Mouse (Mus musculus) adrenal gland, adult 8-10 months (tissue): Measurements from ENCODE around the gene Nos3. TPM values are rescaled to one million over a fixed set of nuclear protein-coding genes. Genes with fewer than 3 reads are reported as not detected.
"Not testable (repeated sequence)": the region's sequence is repeated elsewhere in the genome, so short reads cannot be mapped to it uniquely, and the experiment has no call there.

ENCODE experiments used
- DNase-seq: peaks from one replicate; pipeline ENCODE4 v3.0.0; 2022
- total RNA-seq, 4 experiments: library from RNA; stranded (reverse); gene quantifications; 2 replicates each; pipeline ENCODE4 v1.2.4; 2022

The Nos3 gene
- total RNA-seq, 4 experiments from 2014 or later: 6.5 to 11.2 (median 9.1) TPM

DNA sequence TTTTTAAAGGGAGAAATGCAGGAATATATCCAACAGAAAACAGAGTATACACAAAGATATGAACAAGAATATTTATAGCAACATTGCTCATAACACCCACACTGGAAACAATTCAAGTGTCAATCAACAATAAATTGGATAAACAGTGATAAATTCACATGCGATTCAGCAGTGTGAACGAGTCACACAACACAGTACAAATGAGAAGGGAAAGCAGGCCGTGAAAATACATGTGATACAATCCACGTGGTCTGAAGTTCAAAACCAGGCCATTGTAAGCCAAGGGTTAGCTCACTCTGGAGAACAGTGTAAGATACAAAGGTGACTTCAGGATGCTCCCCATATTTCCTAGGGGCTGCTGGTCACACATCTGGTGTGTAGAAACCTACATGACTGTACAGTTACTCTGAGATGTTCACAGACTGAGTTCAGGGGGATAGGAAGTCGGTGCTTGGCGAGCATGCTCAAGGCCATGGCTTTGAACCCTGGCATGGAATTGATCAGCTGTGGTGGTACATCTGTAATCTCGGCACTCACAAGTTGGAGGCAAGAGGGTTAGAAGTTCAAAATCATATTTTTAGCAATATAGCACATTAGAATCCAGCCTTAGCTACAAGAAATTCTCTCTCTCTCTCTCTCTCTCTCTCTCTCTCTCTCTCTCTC is 10.2 kb downstream of the Nos3 start:
- DNase-seq: no peak

DNA sequence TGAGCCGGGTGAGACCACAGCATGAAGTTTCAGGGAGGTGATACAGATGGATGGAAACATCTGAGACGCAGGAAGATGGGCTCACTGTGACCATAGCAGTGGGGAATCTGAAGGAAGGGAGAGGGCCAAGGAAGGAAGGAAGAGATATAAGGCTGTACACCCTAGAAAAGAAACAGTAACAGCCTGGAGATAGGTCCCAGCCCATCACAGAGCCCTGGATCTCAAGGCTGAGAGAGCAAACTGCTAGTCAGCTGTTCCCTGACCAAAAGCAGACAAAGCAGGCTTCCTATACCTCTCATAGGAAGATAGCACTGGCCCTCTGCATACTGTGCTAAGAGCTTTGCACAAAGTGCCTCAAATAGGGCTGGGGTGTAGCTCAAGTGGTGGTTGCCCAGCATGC is 14.1 kb downstream of the Nos3 start:
- DNase-seq: no peak

DNA sequence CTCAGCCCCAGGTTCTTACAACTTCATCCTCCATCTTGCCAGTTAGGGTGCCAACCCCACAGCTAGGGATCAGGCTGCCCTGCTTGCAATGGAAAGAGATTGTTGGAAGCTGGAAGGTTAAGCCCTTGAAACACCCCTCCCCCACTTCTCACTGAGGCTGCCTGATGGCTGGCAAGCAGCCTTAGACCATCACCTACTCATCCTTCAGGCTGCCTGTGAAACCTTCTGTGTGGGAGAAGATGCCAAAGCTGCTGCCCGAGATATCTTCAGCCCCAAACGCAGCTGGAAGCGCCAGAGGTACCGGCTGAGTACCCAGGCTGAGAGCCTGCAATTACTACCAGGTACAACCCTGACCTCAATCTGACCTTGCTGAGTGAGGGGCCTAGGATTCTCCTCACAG is 14.9 kb downstream of the Nos3 start:
- DNase-seq: no peak

DNA sequence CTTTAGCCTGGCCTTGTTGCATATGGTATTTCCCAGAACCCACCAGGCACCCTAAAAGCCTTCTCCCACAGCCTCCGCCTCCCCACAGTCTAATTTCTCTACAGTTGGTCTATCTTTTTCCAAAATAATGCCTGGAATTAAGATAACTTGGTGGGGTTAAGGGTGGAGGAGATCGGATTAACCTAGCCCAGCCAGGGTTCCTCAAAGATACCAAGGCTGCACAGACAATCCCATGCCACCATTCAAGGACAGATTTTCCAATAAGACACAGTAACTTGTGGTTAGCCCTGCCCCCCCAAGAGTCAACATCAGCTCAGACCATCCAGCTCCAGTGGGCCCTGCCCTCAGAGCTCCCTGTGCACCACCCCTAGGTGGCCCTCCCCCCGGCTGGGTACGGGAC is 15.9 kb downstream of the Nos3 start:
- no peak for DNase-seq

DNA sequence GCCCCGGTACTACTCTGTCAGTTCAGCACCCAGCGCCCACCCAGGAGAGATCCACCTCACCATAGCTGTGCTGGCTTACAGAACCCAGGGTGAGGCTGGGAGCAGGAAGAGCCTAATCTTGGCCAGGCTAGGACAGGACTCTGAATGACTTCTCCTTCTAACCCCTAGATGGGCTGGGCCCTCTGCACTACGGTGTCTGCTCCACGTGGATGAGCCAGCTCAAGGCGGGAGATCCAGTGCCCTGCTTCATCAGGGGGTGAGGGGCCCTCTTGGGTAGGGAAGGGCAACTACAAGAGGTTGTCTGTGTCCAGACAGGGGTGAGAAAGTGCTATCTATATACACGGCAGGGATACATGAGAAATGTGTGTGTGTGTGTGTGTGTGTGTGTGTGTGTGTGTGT is 16.9 kb downstream of the Nos3 start:
- no peak for DNase-seq

DNA sequence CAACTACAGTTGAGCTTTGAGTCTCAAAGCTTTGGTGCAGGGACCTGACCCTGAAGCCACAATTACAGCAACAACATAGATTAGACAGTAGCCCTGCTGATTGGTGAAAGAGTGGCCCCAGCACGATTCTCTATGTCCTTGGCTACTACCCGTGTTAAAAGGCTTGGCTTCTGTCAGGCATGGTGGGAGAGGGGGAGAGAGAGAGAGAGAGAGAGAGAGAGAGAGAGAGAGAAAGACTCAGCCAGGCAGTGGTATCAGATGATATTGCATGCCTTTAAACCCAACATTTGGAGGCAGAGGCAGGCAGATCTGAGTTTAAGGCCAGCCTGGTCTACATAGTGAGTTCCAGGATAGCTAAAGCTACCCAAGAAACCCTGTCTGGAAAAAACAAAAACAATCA is 17.4 kb downstream of the Nos3 start:
- DNase-seq: no peak

DNA sequence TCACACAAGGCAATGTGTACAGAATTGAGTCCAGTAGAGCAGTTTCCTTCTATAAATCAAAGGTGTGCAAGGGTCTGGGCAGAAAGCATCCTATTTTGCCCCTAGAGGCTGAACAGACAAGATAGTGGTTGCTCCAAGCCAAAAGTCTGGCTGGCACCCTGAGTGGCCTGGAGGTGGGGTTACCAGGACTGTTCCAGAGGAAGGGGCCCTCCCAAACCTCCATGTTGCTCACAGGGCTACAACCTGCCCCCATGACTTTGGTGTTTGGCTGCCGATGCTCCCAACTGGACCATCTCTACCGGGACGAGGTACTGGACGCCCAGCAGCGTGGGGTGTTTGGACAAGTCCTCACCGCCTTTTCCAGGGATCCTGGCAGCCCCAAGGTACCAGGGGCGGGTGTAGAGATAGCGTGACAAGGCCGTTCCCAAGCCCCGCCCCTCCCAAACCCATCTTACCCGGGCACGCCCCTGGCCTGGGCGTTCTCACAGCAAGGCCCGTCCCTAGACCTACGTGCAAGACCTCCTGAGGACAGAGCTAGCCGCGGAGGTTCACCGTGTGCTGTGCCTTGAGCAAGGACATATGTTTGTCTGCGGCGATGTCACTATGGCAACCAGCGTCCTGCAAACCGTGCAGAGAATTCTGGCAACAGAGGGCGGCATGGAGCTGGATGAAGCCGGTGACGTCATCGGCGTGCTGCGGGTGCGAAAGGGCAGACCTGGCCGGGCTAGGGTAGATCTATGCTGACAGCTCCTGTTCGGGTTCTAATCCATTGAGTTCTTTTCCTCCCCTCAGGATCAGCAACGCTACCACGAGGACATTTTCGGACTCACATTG is 18.6 kb downstream of the Nos3 start:
- peak; percentile 94 for DNase-seq

DNA sequence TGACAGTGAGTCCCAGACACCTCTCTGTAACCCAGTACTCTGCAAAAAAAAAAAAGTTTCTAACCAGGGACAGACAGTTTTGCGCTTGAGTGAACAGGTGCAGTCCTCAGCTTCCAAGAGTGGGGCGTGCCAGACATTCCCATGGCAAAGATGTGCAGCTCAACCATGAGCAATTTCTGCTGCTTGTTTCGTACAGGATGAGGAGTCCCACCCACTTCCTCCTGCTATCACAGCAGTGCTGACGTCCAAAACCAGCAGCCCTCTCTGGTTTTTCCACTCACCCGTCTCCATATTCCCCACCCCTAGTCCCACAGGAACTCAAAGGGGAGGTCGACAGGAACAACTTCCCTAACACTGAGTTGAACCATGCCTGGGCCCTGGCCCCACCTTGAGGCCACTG is 19.8 kb downstream of the Nos3 start:
- DNase-seq: no peak

DNA sequence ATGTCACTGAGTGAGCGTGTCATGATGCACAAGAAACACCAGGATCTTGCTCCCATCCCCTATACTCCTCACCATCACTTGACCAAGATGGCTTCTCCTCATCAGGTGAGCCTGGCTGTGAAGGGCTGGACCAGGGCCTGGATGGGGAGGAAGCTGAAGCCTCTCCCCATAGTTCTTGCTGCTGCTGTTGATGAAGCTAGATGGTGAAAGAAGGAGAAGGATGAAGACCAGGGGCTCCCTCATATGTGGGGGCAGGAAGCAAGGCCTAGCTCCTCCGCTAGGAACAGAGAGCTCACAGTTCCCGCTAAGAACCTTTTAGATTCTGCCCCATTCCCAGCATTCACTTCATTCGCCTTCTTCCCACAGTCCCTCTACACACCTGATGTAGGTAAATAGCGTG is 20.8 kb downstream of the Nos3 start:
- no peak for DNase-seq

DNA sequence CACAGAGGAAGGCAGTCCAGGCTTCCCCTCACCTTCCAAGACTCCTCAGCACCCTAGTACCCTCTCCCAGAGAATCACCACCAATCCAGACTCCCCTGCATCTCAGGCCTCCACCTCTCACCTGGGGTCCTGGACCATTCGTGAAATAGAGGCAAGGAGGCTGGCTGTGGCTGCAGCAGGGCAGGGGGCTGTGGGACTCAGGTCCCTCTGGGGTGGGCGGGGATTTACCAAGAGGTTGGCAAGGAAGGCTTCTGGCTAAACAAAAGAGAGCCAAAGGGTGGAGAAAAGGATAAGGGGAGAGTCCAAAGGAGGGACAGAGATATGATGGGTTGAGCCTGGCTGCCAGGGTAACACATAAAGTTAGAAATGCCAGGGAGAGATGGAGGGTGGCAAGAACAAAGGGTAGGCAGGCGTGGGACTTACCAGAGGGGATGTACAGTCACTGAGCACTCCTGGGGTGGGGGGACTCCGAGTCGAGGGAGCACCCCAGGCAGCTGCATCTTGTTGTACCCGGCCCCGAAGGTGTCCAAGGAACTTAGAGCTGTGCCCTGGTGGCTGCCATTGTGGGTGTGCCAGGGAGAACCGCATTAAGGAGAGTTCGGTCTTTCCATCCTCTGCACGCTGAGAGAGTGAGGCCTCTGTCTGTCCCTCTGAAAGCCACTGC is 21.4 kb downstream of the Nos3 start:
- no peak for DNase-seq

DNA sequence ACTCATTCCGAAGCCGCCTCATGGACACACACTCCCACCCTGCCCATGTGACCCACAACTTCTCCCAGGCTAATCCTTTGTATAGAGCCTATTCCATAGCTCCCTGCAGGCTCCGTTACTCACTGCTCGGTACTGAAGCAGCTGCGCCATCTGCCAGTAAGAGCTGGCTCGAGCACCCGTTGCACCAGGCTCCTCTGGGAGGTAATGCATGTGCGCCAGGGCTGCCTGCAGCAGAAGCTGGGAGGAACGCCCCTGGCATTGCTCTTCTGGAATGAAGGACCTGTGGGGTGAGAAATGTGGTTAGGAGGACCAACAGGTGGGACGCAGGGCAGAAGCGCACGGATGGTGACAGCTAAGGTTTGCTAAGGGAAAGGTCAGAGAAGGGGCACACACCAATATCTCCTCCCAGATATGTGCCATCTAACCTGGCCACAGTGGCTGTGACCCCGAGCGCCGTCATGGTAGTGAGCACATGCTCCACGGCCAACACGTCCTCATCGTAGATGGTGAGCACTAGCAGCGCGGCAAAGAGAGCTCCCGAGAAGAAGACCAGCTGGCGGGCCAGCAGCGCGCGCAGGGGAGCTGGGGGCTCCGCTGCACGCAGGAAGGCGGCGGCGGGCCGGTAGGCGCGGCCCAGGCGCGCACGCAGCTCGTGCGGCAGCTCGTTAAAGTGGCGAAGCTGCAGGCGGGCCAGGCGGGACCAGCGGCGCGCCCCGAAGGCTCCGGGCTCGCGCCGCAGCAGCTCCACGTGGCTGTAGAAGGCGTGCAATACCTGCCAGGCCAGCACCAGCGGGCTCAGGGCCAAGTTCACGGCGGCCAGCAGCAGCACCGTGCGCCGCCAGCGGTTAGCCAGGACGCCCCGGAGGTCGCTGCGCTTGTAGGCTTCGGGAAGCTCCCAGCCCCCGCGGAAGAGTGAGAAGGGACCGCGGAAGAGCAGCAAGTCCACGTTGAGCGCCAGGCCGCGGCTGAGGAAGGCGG is 22.9 kb downstream of the Nos3 start:
- DNase-seq: peak; percentile 37

DNA sequence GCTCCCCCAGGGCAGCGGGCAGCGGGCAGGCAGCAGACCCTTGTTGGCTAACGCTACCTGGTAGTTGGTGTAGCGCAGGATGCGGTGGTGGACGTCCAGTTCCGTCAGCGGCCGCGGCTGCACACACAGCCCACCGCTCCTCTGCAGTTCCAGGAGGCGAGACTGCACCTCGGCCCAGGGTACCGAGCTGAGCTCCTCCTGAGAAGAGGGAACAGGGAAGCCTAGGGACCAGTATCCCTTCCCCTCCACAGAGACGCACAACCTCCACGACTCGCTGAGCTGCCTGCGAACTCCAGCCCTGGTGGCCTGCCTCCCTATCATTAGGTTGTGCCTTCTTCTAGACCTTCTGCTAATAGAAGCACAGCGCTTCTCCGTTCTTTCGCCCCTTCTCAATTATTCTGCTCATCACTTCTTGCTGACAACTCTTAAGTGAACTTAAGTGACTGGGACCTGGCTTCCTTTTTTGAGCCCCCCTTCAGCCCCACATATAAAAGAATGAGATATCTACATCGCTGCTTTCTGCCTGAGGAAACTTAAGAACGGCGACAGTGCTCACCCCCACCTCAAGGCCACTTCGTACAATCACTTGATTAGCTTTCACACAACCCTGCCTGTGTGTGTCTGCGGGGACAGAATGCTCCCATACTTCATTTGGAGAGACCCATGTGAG is 23.8 kb downstream of the Nos3 start:
- no peak for DNase-seq

DNA sequence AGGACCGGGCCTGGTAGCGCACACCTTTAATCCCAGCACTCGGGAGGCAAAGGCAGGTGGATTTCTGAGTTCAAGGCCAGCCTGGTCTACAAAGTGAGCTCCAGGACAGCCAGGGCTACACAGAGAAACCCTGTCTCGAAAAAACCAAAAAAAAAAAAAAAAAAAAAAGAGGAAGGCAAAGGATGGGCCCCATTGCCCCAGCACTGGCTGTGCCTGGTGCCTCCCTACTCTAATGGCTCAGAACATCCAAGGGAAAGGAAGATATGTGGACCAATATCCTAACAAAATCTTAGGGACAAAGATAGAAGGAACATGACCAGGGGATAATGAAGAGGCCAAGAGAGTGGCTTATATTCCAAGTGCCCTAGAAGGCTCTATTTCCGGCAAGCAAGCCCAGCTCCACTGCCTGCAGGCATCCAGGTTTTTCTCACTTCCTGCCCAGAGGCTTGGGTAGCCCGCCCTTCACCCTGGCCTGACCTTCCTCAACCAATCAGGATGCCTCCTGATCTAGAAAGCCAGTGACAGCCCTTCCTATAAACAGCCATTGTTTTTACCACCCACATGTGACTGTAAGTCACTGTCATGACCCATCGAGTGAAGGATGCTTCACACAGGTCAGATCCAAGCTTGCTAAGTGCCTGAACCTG is 24.5 kb downstream of the Nos3 start:
- DNase-seq: no peak

DNA sequence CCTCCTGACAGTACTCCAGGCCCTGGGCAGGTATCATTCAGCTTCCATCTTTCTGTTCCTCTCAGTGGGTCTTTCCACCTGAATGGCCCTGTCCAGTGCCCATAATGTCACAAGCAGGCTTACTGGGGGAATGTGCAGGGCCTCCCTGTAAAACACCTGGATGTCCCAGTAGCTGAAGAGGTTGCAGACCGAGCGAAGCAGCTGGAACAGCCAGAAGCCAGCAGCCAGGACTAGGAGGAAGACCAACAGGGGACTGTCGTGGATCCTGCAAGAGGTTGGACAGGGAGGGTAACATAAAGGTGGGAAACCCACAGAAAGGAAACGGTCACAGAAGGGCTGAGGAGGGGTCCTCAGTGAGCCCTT is 25.0 kb downstream of the Nos3 start:
- no peak for DNase-seq

DNA sequence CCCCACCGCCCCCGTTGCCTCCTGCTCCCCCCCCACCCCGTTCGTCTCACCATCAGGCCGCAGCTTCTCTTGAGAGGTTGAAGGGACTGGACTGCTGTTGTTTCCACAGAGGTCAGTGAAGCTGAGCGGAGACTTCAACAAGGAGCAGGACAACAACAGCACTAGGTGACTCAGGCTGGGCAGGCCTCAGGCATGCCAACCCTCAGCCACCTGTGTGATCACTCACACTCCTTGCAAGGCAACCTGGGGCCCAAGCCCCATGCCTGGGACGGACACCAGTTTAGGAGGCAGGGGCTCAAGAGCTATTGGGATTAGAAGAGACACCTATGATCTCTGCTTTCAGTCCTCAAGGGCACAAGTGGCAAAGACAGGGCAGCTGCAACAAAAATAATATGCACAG is 27.3 kb downstream of the Nos3 start, which contains the start of gene Atg9b:
TSS of gene Atg9b (minus strand) at position 280 of the 400 bp plus-strand sequence.
- no peak for DNase-seq

DNA sequence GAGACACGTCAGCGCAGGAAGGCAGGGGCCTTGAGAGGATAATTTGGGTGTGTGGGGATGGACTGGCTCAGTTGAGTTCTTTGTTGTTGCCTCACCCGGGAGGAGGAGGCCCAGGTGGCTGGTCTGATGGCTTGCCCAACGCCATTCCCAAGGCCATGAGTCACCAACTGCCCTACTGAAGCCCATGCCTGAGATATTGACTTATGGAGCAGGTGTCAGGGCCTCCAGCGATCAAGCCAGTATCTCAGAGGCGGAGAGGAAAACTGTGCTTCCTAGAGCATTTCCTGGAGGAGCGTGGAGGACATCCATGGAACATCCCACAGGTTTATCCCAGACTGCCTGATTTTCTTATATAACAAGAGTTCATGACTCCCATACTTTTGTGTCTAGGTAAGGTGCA is 28.1 kb downstream of the Nos3 start:
- DNase-seq: peak; percentile 42

DNA sequence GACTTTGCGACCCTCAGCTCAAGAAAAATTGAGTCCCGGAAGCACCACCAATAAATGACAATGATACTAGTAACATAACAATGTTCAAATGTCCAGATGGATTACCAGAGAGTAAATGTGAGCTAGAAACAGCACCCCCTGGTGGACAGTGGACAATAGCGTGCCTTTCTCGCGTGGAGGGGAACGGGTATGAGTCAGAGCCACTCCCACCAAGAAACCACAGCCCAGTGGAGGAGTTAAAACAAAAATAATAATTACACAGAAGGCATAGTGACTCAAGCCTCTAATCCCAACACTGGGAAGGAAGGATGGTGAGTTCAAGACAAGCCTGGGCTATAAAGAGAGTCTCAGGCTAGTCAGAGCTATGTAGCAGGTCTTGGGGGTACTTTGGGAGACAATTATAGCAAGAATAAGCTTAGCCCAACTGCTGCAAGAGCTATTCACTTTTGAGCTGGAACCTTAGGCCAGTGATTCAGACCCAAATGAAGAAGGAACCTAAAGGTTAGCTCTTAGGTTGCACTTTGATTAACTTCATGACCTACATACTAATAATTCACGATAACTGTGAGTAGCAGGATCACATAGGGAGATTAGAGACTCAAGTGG is 28.9 kb downstream of the Nos3 start, which contains the start of gene Abcb8:
TSS of gene Abcb8 (plus strand) at position 272 of the 606 bp plus-strand sequence.
- peak; percentile 78 for DNase-seq

DNA sequence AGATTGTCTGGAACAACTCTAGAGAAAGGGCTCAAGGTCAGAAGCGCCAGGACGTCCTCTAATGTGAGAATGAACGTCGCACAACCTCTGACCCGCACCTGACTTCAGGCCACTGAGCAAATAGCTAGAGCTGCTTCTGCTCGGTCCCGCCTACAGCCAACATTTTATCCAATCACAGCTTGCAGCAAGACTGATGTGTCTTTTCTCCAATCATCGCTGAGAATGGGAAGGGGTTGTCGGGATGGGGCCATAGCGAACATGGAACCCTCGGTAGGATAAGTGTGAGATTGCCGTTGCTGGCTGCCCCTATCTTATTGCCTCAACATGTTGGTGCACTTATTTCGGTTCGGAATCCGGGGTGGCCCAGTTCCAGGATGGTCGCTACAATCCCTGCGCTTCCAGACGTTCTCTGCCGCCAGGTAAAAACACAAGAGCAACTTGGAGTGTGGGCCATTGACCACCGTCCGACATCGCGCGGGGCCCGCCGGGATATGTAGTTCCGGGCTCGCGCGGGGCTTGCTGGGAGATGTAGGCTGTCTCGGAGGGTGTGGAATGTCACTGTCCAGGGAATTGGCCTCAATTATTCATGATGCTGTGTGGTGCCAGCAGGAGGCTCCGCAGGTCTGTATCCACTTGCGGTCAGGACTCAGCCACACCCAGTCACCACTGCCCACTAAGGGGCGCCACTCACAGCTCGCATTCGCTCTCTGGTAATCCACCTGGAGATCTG is 29.7 kb downstream of the Nos3 start:
- DNase-seq: peak; percentile 95

DNA sequence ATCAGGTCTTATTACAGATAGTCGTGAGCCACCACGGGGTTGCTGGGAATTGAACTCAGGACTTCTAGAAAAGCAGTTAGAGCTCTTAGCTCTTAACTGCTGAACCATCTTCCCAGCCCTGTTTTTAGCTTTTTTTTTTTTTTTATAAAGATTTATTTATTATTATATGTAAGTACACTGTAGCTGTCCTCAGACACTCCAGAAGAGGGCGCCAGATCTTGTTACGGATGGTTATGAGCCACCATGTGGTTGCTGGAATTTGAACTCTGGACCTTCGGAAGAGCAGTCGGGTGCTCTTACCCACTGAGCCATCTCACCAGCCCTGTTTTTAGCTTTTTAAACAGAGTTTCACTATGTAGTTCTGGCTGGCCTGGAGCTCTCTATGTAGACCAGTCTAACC is 31.6 kb downstream of the Nos3 start:
- not testable (repeated sequence) for DNase-seq

DNA sequence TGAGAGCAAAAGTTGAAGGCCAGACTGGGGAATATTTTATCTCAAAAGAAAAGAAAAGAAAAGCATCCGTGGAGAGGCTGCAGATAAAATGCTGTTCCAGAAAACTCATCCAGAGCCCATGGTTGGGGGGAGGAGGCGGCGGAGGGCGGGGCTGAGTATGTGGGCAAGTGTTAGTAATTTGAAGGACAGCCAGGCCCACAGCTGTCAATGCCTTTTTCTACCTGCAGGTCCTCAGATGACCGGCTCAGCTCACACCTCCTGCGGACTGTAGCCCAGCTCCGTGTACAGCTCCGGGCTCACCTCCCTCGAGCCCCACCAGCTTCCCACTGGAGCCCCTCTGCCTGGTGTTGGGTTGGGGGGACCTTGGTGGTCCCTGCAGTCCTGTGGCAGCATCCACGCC is 35.1 kb downstream of the Nos3 start:
- no peak for DNase-seq
